Mouse (Mus musculus) ES-E14 (cell line): ENCODE data around the gene Plcd3. TPM values are rescaled to one million over a fixed set of nuclear protein-coding genes. Genes with fewer than 3 reads are reported as not detected.

Experiments
- DNase-seq: peaks from one replicate; pipeline ENCODE4 v3.0.0-alpha.2; 2013; ENCODE audit warnings: low read depth, low spot score
- H3K27ac ChIP-seq: 2 replicates; pipeline ENCODE4 v1.5.1; 2012; ENCODE audit warnings: low read depth, mild to moderate bottlenecking, low read length, moderate library complexity, mixed read lengths; ENCODE audit not compliant: poor library complexity, insufficient read depth, severe bottlenecking
- H3K36me3 ChIP-seq: 2 replicates; pipeline ENCODE4 v1.6.1; 2012; ENCODE audit warnings: mild to moderate bottlenecking, low read length, moderate library complexity, mixed read lengths; ENCODE audit not compliant: control insufficient read depth, poor library complexity, insufficient read depth, severe bottlenecking
- H3K4me1 ChIP-seq, 2 experiments: fragments of 150-350 bp in 1 of 2; sonication (generic) in 1 of 2; 2 replicates each; pipeline ENCODE4 v1.6.1; 2012; ENCODE audit warnings: low read length in 2 of 2, mild to moderate bottlenecking in 1 of 2, mixed read lengths in 1 of 2; ENCODE audit not compliant: control insufficient read depth in 2 of 2, insufficient read depth in 2 of 2, poor library complexity in 1 of 2
- H3K4me3 ChIP-seq, 2 experiments: fragments of 150-350 bp in 1 of 2; sonication (generic) in 1 of 2; 2 replicates each; pipeline ENCODE4 v1.5.1; 2012; ENCODE audit warnings: low read length in 2 of 2, low read depth in 1 of 2, mild to moderate bottlenecking in 1 of 2, mixed read lengths in 1 of 2; ENCODE audit not compliant: insufficient read depth in 1 of 2, poor library complexity in 1 of 2, severe bottlenecking in 1 of 2
- H3K9ac ChIP-seq: 2 replicates; pipeline ENCODE4 v1.6.1; 2012; ENCODE audit warnings: low read depth, mild to moderate bottlenecking, low read length, mixed read lengths; ENCODE audit not compliant: poor library complexity, insufficient read depth, severe bottlenecking
- H3K9me3 ChIP-seq: fragments of 150-350 bp; sonication (generic); 2 replicates; pipeline ENCODE4 v1.6.1; 2012; ENCODE audit warnings: low read depth, mild to moderate bottlenecking, low read length; ENCODE audit not compliant: control insufficient read depth, insufficient read depth
- CHD2 ChIP-seq: IDR thresholded peaks from 2 replicates; pipeline ENCODE4 v1.6.1; 2014; ENCODE audit warnings: mild to moderate bottlenecking, low read depth, low read length, inconsistent platforms
- HCFC1 ChIP-seq: IDR thresholded peaks from 2 replicates; pipeline ENCODE4 v1.6.1; 2012; ENCODE audit warnings: low read length, inconsistent platforms, borderline replicate concordance; ENCODE audit not compliant: insufficient read depth
- MAFK ChIP-seq: IDR thresholded peaks from 2 replicates; pipeline ENCODE4 v1.6.1; 2014; ENCODE audit warnings: mild to moderate bottlenecking, low read depth, low read length, inconsistent platforms; ENCODE audit not compliant: insufficient read depth
- ZC3H11A ChIP-seq: IDR thresholded peaks from 2 replicates; pipeline ENCODE4 v1.6.1; 2012; ENCODE audit warnings: low read depth, mild to moderate bottlenecking, inconsistent platforms, low read length, borderline replicate concordance
- ZNF384 ChIP-seq: IDR thresholded peaks from 2 replicates; pipeline ENCODE4 v1.6.1; 2012; ENCODE audit warnings: low read depth, low read length, inconsistent platforms
- in situ Hi-C, 2 experiments: fragments of 600-800 bp; cut with MboI; formaldehyde crosslinking; loops; one replicate each; pipeline ENCODE4 v1.15.1; 2025; ENCODE audit warnings: low sequenced_read_pairs in 2 of 2, inconsistent platforms in 1 of 2; ENCODE audit not compliant: unreplicated experiment in 2 of 2
- total RNA-seq: library from RNA; depleted of rRNA; stranded (reverse); fragments of 300-350 nt; gene quantifications from 2 replicates; pipeline ENCODE4 v1.2.3, GENCODE M21; 2012

Gene Plcd3
- total RNA-seq, 1 experiment, result 8.0 TPM

DNA sequence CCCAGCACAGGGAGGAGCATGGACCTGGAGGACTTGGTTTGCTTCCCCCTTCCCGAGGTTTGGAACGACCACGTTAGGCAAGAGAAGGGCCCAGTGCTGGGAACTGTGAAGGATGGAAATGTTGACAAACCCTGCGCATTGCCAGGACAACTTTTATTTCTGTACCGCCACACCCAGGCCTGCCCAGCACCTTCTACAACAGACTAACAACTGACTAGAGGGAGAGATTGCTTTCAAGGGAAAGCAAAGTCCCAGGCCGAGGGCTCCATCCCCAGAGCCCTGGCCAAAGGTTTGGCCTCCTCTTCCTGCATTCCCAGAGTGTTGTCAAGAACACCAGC is 39.3 kb upstream of the Plcd3 start:
- H3K36me3 ChIP-seq, result no peaks in the 10 kb centered on the region
- H3K27ac ChIP-seq, result no peak overlapping the region
- DNase-seq, result no peak
- peaks cover 1 to 31% of the 10 kb centered on the region in 2 experiments; a peak in 2 of 4 replicates for H3K4me1 ChIP-seq
- TF ChIP-seq MAFK (no peak), HCFC1 (no peak), ZC3H11A (no peak), CHD2 (no peak), ZNF384 (no peak)
- no peaks in the 10 kb centered on the region for H3K9me3 ChIP-seq
- H3K4me3 ChIP-seq, result no peak overlapping the region
- H3K9ac ChIP-seq, result no peak overlapping the region
- in situ Hi-C loops, result no loop called here

DNA sequence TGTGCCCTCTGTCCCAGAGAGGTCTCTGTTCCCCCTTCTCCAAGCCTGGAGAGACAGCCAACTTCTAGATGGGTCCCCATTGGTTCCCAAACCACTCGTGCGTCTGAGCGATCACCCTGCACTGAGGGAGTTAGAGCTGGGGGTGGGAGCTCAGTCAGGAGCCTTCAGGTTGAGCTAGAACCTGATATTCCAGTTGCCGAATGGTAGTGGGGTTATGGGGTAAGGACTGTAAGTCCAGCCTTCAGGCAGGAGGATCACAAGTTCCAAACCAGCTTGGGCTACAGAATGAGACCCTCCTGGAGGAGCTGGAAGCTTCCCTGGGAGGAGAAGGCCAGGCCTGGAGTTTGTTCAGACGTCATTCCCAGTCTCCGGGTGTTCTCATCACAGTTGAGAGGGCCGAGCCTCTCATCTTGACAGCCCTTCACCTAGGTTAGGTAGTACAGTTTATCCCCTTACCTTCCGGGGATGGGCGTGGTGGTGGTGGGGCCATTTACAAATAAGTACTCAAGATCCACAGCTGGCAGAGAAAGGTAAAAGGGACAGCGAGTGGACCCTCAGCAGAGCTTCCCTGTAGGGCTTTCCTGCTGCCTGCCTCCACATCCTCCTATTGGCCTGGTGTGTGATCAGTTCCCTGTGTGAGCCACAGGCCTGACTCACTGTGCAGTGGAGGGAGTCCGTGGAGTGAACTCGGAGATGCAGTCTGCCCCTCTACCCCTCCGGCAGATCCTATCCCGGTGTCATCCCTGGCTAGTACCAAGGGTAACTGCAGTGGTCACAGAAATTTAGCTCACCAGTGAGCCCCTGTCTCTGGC is 38.7 kb upstream of the Plcd3 start:
- DNase-seq, result no peak
- Histone ChIP-seq H3K27ac (no peak overlapping the region), H3K36me3 (no peaks in the 10 kb centered on the region), H3K4me1 (peaks cover 1 to 29% of the 10 kb centered on the region in 2 experiments; a peak in 2 of 4 replicates), H3K9me3 (no peaks in the 10 kb centered on the region), H3K4me3 (no peak overlapping the region), H3K9ac (no peak overlapping the region)
- TF ChIP-seq ZC3H11A (no peak), CHD2 (no peak), HCFC1 (no peak), ZNF384 (no peak)
- in situ Hi-C loops, result no loop called here

- no peak for DNase-seq
- H3K27ac ChIP-seq, result no peak overlapping the region
- TF ChIP-seq ZNF384 (no peak), MAFK (no peak), ZC3H11A (no peak)
- H3K36me3 ChIP-seq, result no peaks in the 10 kb centered on the region
- H3K4me3 ChIP-seq, result no peak overlapping the region
- H3K4me1 ChIP-seq, result peaks cover 5 to 20% of the 10 kb centered on the region in 2 experiments; a peak in 2 of 4 replicates
- in situ Hi-C loops, result no loop called here
- H3K9me3 ChIP-seq, result no peaks in the 10 kb centered on the region
- no peak overlapping the region for H3K9ac ChIP-seq
Measured at GRCm38 (mm10) chr11:103136039-103136577, 34.6 kb upstream of the Plcd3 start.

DNA sequence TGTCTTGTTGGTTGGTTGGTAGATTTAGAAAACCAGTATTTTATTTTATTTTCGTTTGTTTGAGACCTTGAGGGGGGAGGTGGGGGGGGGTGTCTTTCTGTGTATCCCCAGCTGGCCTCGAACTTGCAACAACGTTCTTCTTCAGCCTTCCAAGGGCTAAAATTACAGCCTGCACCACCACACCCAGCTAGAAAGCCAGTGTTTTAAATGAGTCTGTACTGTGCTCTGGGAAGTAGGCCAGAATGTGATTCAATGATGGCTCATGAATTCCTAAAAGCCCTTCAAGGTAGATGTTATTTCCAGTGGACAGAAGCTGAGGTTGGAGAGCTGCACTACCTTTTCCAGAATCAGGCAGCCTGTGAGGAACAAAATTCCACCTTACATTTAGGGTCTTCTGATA is 32.8 kb upstream of the Plcd3 start:
- in situ Hi-C loops, result no loop called here
- Histone ChIP-seq H3K9ac (no peak overlapping the region), H3K36me3 (no peaks in the 10 kb centered on the region), H3K4me3 (no peak overlapping the region), H3K4me1 (peaks cover 4 to 13% of the 10 kb centered on the region in 2 experiments; a peak in 1 of 4 replicates), H3K27ac (no peak overlapping the region), H3K9me3 (no peaks in the 10 kb centered on the region)
- no peak for DNase-seq
- no peak for TF ChIP-seq MAFK
- no peak for TF ChIP-seq CHD2
- no peak for TF ChIP-seq ZC3H11A
- TF ChIP-seq ZNF384, result no peak
- no peak for TF ChIP-seq HCFC1
